Mouse (Mus musculus) neutrophil, adult 5-6 weeks (primary cell): Measurements from ENCODE around the gene Cntn2. TPM values are rescaled to one million over a fixed set of nuclear protein-coding genes. Genes with fewer than 3 reads are reported as not detected.

Experiments used
- ATAC-seq: fragments of 151-379, 151-347 bp; 2 replicates; pipeline ENCODE4 v1.8.0; 2017; ENCODE audit warnings: mild to moderate bottlenecking, moderate TSS enrichment; ENCODE audit not compliant: insufficient number of reproducible peaks, poor library complexity, low FRiP score, severe bottlenecking; ENCODE audit errors: extremely low read depth
- total RNA-seq: library from RNA; stranded (forward); fragments of 200-1000 nt; gene quantifications from 2 replicates; pipeline ENCODE4 v1.2.3, GENCODE M21; 2017

The Cntn2 gene
- total RNA-seq, 1 experiment from 2014 or later, result under 0.01 TPM

DNA sequence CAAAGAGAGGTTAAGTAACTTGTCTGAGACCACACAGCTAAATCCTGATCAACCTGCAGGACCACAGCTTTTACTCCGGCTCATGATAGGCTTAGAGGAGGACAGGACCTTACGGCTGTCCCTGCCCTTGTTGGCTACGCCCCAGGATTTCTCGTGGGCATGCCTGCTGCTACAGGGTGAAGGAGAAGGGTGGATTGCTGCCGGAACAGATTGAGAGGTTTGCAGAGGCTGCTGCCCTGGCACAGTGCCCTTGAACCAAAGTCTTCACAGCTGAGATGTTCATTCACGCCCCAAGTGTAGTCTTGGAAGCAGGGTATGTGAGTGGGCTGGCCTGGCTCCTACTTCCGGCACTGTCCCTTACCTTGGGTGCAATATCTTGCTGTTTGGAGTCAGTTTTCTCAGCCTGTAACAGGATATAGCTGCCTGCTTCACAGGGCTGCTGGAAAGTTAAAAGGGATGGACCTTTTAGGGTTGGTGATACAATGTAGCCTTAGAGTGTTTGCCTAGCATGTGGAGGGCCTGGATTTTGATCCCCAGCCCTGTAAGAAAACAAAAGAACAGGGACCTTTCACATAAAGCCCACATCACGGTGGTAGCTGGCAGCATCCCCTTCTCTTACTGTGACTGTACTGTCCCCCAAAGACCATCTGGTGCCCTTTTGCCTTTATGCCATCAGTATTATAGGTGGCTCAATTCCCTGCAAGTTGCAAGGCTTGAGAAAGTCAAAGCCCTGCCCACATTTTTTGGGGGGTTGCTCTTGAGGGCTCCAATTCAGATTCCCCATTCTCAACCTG is 18.0 kb upstream of the Cntn2 start:
- no peak for ATAC-seq

DNA sequence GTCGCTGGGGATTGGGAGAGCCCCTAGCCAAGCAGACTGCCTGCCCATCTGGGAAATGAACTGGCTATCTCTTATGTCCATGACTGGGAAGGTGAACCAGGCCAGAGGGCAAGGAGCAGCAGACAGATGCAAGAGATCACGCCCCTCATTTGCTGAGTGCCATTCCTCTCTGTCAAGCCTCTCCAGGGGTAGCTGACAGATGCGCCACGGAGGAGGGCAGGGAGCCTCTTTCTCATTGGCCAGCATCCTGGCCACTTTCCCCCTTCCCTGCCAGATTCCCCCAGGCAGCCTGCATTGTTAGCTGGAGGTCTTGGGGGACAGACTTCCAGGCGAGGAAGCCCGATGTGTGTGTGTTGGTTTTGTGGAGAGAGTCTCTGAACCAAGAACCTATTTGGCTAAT is 16.0 kb upstream of the Cntn2 start:
- ATAC-seq, result no peak

DNA sequence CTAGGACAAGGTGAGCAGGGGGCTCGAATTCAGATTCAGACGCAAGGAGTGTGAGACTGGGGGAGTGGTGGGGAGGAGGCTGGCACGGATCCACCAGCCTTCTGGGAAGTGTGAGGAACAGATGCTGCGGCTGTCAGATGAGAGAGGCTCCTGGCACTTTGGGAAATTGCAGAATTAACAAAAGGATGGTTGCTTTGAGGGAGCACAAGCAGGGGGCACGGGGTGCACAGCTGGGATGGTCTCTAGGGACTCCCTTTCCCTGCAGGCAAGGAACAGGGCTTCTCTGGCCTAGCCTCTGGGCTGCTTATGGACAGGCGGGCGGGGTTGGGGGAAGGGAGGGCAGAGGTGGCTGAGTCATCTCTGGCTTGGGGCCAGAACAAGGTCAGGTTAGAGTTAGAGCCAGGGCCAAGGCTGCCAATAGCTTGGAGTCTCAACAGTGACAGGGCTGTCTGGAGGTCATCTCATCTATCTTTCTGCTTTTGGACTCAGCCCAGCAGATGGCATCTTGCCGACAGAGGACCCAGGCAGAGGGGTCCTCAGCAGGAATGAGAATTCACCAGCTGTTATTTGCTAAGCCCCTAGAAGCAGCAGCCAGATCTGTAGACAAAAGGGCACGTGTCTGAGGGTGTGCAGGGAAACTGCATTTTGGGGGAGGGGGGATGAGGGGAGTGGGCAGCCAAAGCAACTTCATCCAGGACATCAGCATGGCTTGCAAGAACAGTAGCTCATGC is 15.0 kb upstream of the Cntn2 start:
- no peak for ATAC-seq

GRCm38 (mm10) chr1:132543789-132544188 is 733 bp upstream of the Cntn2 start:
- ATAC-seq, result no peak

DNA sequence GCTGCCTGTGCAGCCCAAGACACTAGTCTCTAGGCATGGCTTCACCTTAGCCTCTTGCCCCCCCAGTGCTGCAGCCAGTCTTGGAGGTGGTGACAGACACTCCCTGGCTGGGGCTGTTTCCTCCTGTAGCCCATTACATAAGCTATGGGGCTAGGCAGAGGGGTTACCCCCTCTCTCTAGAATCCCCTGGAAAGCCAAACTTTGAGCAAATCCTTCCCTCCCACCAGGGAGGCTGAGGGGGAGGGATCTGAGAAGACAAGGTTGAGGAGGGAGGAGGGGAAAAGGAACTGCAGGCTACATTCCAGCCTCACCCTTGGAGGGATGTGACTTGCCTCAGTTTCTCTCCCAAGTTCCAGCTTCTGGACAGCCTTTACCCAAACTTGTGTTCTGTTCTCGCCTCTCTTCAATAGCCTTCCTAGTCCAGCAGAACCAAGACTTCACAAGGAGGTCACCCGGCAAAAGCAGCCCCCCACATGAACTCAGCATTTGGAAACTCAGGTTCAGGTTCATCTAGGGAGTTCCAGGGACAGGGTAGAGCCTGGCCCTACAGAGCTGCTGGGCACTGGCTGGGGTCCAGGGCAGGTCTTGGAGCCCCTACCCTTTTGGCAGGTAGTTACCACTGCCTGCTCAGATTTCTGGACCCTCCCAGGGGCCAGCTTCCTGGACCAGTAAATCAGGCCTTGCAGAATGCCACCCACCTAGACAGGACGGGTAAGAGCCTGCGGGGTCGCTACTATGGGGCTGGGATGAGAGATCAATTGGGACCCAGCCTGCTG is 1.0 kb downstream of the Cntn2 start:
- no peak for ATAC-seq

- no peak for ATAC-seq
Measured at GRCm38 (mm10) chr1:132541171-132541823, 1.8 kb downstream of the Cntn2 start.

DNA sequence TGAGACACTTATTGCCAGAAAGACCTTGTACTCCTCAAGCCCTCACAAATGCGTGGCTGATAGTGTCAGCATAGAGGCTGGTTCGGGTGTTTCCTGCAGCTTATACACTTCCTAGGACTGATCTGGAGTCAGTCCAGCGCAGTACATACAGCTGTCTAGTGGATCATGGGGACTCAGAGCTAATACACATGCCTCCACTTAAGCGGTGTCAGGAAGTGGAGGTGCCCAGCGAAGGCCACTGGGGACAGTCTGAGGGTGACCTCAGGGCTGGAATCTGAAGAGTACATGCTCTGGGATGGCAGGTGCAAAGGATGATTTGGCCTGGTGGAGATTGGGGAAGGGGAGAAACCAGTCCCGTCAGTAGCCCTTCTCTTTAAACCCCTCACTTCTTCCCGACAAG is 2.4 kb downstream of the Cntn2 start:
- ATAC-seq, result no peak

- ATAC-seq, result no peak
Measured at GRCm38 (mm10) chr1:132537736-132538135, 5.3 kb downstream of the Cntn2 start.

GRCm38 (mm10) chr1:132536416-132536815 is 6.6 kb downstream of the Cntn2 start:
- no peak for ATAC-seq

DNA sequence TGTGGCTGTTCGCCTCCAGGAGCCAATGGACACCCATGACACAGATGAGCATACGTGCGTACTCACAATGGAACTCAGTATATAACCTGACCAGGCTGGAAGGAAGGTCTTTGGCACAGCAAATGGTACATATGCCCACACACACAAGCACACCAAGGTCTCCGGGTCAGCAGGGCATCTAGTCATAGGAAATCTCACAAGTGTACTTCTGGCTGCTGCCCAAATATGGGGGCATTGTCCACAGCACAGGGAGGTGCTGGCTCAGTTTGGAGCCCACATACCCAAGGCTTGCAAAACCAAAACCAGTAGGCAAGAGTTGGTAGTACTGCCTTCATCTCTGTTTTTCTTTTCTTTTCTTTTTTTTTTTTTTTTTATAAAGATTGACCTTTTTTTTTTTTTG is 7.5 kb downstream of the Cntn2 start:
- no peak for ATAC-seq

GRCm38 (mm10) chr1:132533840-132534239 is 9.2 kb downstream of the Cntn2 start:
- ATAC-seq, result peak; percentile 77

DNA sequence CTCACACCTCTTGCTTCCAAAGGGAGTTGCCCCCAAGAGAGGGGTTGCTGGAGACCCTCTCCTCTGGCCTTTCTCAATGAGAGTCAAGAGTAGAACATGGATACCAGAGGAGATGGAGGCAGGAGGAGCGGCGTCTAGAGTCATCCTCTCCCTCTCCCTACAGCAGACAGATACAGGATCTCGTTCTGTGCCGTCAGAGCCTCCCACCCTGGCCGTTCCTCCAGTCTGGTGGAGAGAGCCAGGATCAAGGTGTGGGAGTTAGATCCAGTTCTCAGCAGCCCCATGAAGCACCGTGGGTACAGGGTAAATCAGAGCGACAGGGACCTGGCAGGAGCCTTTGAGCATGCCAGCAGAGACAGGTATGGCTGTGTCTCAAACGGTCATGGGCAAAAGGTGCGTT is 10.5 kb downstream of the Cntn2 start:
- ATAC-seq, result no peak

GRCm38 (mm10) chr1:132530631-132531191 is 12.3 kb downstream of the Cntn2 start:
- no peak for ATAC-seq

- ATAC-seq, result no peak
Measured at GRCm38 (mm10) chr1:132528647-132529334, 14.3 kb downstream of the Cntn2 start.

- ATAC-seq, result no peak
Measured at GRCm38 (mm10) chr1:132528071-132528470, 15.0 kb downstream of the Cntn2 start.

DNA sequence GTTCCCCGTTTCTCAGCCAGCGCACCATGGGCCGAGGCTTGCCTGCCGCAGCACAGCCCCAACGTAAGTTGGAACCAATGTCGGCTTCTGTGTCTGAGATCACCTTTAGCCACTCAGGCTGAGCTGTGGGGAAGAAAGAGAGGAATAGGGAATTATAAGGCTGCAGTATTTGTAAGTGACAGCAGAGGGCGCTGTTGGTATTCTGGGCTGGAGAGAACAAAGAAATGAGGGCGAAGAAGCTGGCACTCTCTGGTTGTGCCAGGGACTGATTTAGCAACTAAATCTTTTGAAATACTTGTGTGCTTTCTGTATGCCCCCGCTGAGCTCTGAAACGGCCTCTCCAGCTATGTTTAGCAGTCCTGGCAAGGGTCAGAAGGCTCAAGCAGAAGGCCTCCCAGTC is 17.2 kb downstream of the Cntn2 start:
- ATAC-seq, result peak; percentile 28; the same call in 1 of the 2 replicates

DNA sequence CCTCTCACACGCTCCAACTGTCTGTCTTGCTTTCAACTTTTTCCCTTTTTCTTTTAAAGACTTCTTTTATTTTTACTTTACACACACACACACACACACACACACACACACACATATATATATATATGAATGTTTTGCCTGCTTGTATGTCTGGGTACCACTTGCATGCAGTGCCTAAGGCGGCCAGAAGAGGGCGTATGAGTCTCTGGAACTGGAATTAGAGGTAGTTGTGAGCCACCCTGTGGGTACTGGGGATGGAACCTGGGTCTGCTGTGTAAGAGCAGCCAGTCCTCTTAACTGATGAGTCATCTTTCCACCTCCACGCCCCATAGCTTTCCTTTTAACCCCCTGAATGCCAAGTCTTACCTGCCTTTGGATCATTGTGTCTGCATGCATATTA is 19.1 kb downstream of the Cntn2 start:
- ATAC-seq, result no peak

GRCm38 (mm10) chr1:132523048-132523447 is 20.0 kb downstream of the Cntn2 start:
- no peak for ATAC-seq
